Mouse (Mus musculus): ENCODE results near the gene Mrps23. TPM values are rescaled to one million over a fixed set of nuclear protein-coding genes. Genes with fewer than 3 reads are reported as not detected.
"Not testable (repeated sequence)": the region's sequence is repeated elsewhere in the genome, so short reads cannot be mapped to it uniquely, and the experiment has no call there.

The Mrps23 gene
- polyA plus RNA-seq, 1 experiment from 2014 or later, result 95.0 TPM

DNA sequence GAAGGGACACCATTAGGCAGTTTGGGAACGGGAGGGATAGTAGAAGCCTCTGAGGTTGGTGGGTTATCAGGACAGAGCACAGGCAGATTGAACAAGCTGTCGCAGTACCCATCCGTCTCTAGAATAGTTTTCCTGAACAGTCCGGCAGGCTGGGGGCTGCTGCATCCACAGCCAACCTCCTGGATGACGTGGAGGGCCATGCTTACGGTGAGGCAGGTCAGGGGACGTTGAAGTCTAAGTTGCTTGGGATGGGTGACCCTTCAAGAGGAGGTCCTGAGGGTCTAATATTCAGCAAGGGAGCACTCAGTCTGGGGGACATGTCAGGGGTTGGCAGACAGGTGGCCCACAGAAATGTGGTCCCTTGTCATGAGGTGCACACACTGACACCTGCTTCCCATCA is 15.6 kb upstream of the Mrps23 start:
- no peak for ATAC-seq (ENCODE audit: insufficient number of reproducible peaks, insufficient read depth, low FRiP score, low read depth)
- WGBS, result 85% methylated on average over 7 of the region's 7 CpGs

DNA sequence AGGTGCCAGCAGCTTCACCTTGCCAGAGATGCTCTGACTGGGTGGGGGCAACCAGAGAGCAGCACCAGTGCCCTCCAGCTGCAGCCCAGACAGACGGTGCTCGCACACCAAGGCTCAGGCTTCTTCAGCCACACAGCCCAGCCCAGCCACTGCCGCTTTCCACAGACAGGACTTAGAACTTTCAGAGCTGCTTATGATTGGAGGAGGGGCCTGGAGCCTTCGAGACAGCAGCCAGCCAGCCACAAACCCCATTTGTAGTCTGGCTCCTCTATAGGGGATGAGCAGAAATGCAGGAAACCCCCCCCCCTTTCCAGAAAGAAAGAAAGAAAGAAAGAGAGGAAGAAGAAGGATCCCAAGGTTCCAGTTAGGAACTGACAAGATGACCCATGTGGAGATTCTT is 11.6 kb upstream of the Mrps23 start:
- Histone ChIP-seq H3K9me3 (ENCODE audit: control insufficient read depth, low read length) (no peaks in the 10 kb centered on the region), H3K4me3 (ENCODE audit: control insufficient read depth in 1 of 2, insufficient read depth in 1 of 2, low read depth in 1 of 2, low read length in 2 of 2) (no peak overlapping the region), H3K27me3 (ENCODE audit: control insufficient read depth, insufficient read depth, low read length) (peaks cover 31% of the 10 kb centered on the region), H3K4me1 (ENCODE audit: control insufficient read depth in 2 of 2, insufficient read depth in 2 of 2, low read length in 2 of 2) (peaks cover 21 to 32% of the 10 kb centered on the region in 2 experiments), H3K27ac (replicated peaks in 1 of 2; ENCODE audit: control insufficient read depth in 1 of 2, insufficient read depth in 1 of 2, low read depth in 2 of 2, low read length in 2 of 2) (no peak overlapping the region), H3K4me2 (ENCODE audit: low read length) (peak overlapping the region; percentile 68), H3K9ac (ENCODE audit: low read length) (no peak overlapping the region), H3K36me3 (ENCODE audit: control insufficient read depth, insufficient read depth, low read length) (no peaks in the 10 kb centered on the region)
- no peak for ATAC-seq (ENCODE audit: insufficient number of reproducible peaks, insufficient read depth, low FRiP score, low read depth)
- WGBS, result 16% methylated on average over 4 of the region's 4 CpGs

More for the DNA sequence above, 15.6 kb upstream of the Mrps23 start:
- no peak overlapping the region for H3K4me3 ChIP-seq (ENCODE audit: control insufficient read depth in 1 of 2, insufficient read depth in 1 of 2, low read depth in 1 of 2, low read length in 2 of 2)
- peaks cover 24% of the 10 kb centered on the region for H3K27me3 ChIP-seq (ENCODE audit: control insufficient read depth, insufficient read depth, low read length)
- no peaks in the 10 kb centered on the region for H3K9me3 ChIP-seq (ENCODE audit: control insufficient read depth, low read length)
- H3K4me1 ChIP-seq (ENCODE audit: control insufficient read depth in 2 of 2, insufficient read depth in 2 of 2, low read length in 2 of 2), result peaks cover 20 to 24% of the 10 kb centered on the region in 2 experiments
- H3K9ac ChIP-seq (ENCODE audit: low read length), result no peak overlapping the region
- H3K36me3 ChIP-seq (ENCODE audit: control insufficient read depth, insufficient read depth, low read length), result peaks cover 14% of the 10 kb centered on the region; the same call in 1 of the 2 replicates
- H3K27ac ChIP-seq (replicated peaks in 1 of 2; ENCODE audit: control insufficient read depth in 1 of 2, insufficient read depth in 1 of 2, low read depth in 2 of 2, low read length in 2 of 2), result 0 out of 4 replicates have a peak overlapping the region, but pooled peaks of 1 of the 2 experiments have one; percentile 3
- no peak overlapping the region for H3K4me2 ChIP-seq (ENCODE audit: low read length)

DNA sequence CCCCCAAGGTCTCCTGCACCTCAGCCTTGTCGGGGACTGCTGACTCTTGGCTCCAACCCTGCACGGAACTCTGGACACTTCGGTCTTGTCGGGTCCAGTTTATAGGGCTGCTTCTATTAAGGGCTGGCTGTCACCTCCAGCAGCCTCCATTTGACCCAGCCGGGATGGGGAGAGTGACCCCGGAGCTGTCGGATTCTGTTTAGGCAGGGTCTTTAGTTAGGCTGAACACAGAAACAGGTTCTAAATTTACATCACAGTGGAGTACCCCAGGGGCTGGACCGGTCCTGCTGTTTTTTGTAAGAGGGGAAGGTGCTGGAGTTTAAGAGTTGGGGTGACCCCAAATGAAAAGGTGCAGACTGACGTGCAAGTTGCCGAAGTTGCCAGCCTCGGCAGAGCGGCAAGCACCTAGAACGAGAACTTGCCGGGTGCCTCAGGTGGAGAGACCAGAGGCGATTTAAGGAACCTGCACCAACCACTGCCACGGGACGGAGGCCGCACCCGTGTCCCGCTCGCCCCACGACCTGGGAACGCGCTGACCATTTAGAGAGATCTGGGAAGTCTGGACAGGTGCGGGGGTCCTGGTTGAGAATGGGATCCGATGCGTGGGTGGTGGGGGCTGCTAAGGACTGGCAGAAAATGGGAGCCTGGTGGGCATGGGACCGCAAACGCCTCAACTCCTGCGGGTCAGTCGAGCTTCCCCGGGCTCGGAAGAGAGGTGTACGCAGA is 10.9 kb upstream of the Mrps23 start:
- Histone ChIP-seq H3K4me2 (ENCODE audit: low read length) (peak overlapping the region; percentile 68), H3K4me3 (ENCODE audit: control insufficient read depth in 1 of 2, insufficient read depth in 1 of 2, low read depth in 1 of 2, low read length in 2 of 2) (peak overlapping the region; percentile 21 to 33; a peak in 3 of 4 replicates), H3K9me3 (ENCODE audit: control insufficient read depth, low read length) (no peaks in the 10 kb centered on the region), H3K9ac (ENCODE audit: low read length) (peak overlapping the region; percentile 58), H3K4me1 (ENCODE audit: control insufficient read depth in 2 of 2, insufficient read depth in 2 of 2, low read length in 2 of 2) (peaks cover 18 to 27% of the 10 kb centered on the region in 2 experiments), H3K36me3 (ENCODE audit: control insufficient read depth, insufficient read depth, low read length) (no peaks in the 10 kb centered on the region), H3K27ac (replicated peaks in 1 of 2; ENCODE audit: control insufficient read depth in 1 of 2, insufficient read depth in 1 of 2, low read depth in 2 of 2, low read length in 2 of 2) (no peak overlapping the region), H3K27me3 (ENCODE audit: control insufficient read depth, insufficient read depth, low read length) (peaks cover 31% of the 10 kb centered on the region)
- ATAC-seq (ENCODE audit: insufficient number of reproducible peaks, insufficient read depth, low FRiP score, low read depth), result no peak
- 5% methylated on average over 34 of the region's 34 CpGs for WGBS

DNA sequence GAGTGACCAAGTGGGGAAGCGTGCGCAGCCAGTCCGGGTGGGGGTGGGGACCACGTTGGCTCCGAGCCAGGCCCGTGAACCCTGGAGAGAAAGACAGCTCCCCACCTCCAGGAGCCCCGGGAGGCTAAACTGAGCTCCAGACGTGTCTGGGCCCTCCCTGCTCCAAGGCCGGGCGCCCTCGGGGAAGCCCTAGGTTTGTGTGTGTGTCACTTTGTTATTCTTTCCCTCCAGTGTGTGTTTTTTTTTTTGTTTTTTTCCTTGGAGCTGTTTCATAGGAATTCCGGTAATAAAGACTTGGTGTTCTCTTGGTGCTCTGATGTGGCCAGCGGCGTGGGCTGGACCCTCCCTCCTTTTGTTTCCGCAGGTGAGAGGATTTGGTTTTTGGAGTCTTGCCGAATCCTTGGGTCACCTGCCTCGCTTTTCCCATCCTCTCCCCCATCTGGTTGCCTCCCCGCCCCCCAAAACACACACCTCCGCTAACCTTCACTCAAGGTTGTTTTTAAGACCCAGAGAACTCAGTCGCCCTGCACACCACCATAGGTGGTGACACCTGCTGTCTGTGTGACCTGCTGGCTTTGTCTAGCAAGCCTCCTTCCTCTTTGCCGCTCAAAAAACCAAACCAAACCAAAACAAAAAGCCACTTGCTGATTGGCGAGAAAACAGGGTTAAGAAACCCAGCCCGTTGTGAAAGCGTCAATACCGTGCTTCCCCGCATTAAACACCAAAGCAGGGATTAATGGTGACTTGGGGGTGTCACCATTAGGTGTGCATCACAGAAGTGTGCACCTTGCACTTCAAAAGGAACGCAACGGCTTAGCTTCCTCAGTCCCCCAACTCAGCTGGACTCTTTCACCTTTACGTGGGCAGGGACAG is 10.1 kb upstream of the Mrps23 start:
- peak overlapping the region; percentile 68 for H3K4me2 ChIP-seq (ENCODE audit: low read length)
- H3K9me3 ChIP-seq (ENCODE audit: control insufficient read depth, low read length), result no peaks in the 10 kb centered on the region
- H3K27me3 ChIP-seq (ENCODE audit: control insufficient read depth, insufficient read depth, low read length), result peaks cover 31% of the 10 kb centered on the region
- no peaks in the 10 kb centered on the region for H3K36me3 ChIP-seq (ENCODE audit: control insufficient read depth, insufficient read depth, low read length)
- no peak overlapping the region for H3K27ac ChIP-seq (replicated peaks in 1 of 2; ENCODE audit: control insufficient read depth in 1 of 2, insufficient read depth in 1 of 2, low read depth in 2 of 2, low read length in 2 of 2)
- whole genome bisulfite sequencing, result 14% methylated on average over 29 of the region's 29 CpGs
- H3K4me3 ChIP-seq (ENCODE audit: control insufficient read depth in 1 of 2, insufficient read depth in 1 of 2, low read depth in 1 of 2, low read length in 2 of 2), result peak overlapping the region; percentile 21 to 33; a peak in 3 of 4 replicates
- peak overlapping the region; percentile 58 for H3K9ac ChIP-seq (ENCODE audit: low read length)
- H3K4me1 ChIP-seq (ENCODE audit: control insufficient read depth in 2 of 2, insufficient read depth in 2 of 2, low read length in 2 of 2), result peaks cover 21 to 27% of the 10 kb centered on the region in 2 experiments
- ATAC-seq (ENCODE audit: insufficient number of reproducible peaks, insufficient read depth, low FRiP score, low read depth), result no peak

DNA sequence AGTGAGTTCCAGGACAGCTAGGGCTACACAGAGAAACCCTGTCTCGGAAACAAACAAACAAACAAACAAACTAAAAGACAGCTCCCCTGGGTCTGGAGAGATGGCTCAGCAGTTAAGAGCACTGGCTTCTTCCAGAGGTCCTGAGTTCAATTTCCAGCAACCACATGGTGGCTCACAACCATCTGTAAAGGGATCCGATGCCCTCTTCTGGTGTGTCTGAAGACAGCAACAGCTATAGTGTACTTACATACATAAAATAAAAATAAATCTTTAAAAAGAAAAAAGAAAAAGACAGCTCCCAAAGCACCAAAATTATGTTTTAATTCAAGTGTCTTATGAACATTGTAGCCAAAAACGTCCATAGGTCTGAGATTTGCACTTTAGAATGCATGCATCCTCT is 8.5 kb upstream of the Mrps23 start:
- peaks cover 29 to 35% of the 10 kb centered on the region in 2 experiments for H3K4me1 ChIP-seq (ENCODE audit: control insufficient read depth in 2 of 2, insufficient read depth in 2 of 2, low read length in 2 of 2)
- H3K4me2 ChIP-seq (ENCODE audit: low read length); H3K27ac ChIP-seq (replicated peaks in 1 of 2; ENCODE audit: control insufficient read depth in 1 of 2, insufficient read depth in 1 of 2, low read depth in 2 of 2, low read length in 2 of 2); H3K9ac ChIP-seq (ENCODE audit: low read length); H3K9me3 ChIP-seq (ENCODE audit: control insufficient read depth, low read length); H3K4me3 ChIP-seq (ENCODE audit: control insufficient read depth in 1 of 2, insufficient read depth in 1 of 2, low read depth in 1 of 2, low read length in 2 of 2); H3K36me3 ChIP-seq (ENCODE audit: control insufficient read depth, insufficient read depth, low read length); ATAC-seq (ENCODE audit: insufficient number of reproducible peaks, insufficient read depth, low FRiP score, low read depth): not testable (repeated sequence)
- peaks cover 31% of the 10 kb centered on the region for H3K27me3 ChIP-seq (ENCODE audit: control insufficient read depth, insufficient read depth, low read length)
- 78% methylated on average over 3 of the region's 3 CpGs for WGBS

DNA sequence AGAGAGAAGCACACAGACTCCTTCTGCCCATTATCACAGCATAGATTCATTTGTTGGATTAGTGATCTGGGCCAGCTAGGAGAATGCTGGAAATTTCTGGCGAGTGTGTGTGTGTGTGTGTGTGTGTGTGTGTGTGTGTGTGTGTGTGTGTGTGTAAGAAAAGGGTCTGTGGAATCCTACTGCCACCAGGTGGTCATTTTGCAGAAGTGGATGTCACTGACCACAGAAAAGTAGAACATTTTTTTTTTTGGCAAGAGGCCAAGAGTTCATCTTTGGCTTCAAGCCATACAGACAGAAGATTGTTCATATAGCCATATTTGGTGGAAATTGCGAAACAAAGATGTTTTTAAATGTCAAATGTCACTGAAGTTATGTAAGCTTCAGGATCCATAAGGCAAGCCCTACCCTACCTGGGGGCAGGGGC is 7.0 kb upstream of the Mrps23 start:
- Histone ChIP-seq H3K4me2 (ENCODE audit: low read length) (no peak overlapping the region), H3K36me3 (ENCODE audit: control insufficient read depth, insufficient read depth, low read length) (no peaks in the 10 kb centered on the region), H3K27me3 (ENCODE audit: control insufficient read depth, insufficient read depth, low read length) (peaks cover 19% of the 10 kb centered on the region), H3K9ac (ENCODE audit: low read length) (no peak overlapping the region), H3K9me3 (ENCODE audit: control insufficient read depth, low read length) (no peaks in the 10 kb centered on the region), H3K27ac (replicated peaks in 1 of 2; ENCODE audit: control insufficient read depth in 1 of 2, insufficient read depth in 1 of 2, low read depth in 2 of 2, low read length in 2 of 2) (no peak overlapping the region), H3K4me1 (ENCODE audit: control insufficient read depth in 2 of 2, insufficient read depth in 2 of 2, low read length in 2 of 2) (peaks cover 36 to 47% of the 10 kb centered on the region in 2 experiments), H3K4me3 (ENCODE audit: control insufficient read depth in 1 of 2, insufficient read depth in 1 of 2, low read depth in 1 of 2, low read length in 2 of 2) (no peak overlapping the region)
- ATAC-seq (ENCODE audit: insufficient number of reproducible peaks, insufficient read depth, low FRiP score, low read depth), result no peak
- WGBS, result 3% methylated on average over 2 of the region's 2 CpGs

DNA sequence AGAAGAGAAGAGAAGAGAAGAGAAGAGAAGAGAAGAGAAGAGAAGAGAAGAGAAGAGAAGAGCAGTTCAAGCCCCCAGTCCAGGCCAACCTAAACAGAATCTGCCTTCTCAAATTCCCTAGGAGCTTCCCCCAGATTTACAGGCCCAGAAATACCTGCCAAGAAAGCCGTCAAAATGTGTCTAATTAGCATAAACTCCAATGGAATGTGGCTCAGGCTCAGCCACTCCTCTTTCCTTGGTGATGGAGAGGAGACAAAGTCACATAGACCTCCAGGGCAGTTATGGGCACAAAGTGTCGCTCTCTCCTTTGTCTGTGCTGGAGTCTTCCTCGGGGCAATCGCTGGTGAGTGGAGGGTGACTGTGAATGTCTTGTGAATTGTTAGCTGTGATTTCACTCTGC is 6.0 kb upstream of the Mrps23 start:
- 54% methylated on average over 4 of the region's 4 CpGs for WGBS
- Histone ChIP-seq H3K36me3 (ENCODE audit: control insufficient read depth, insufficient read depth, low read length) (no peaks in the 10 kb centered on the region), H3K4me3 (ENCODE audit: control insufficient read depth in 1 of 2, insufficient read depth in 1 of 2, low read depth in 1 of 2, low read length in 2 of 2) (no peak overlapping the region), H3K27me3 (ENCODE audit: control insufficient read depth, insufficient read depth, low read length) (peaks cover 10% of the 10 kb centered on the region), H3K4me2 (ENCODE audit: low read length) (no peak overlapping the region), H3K4me1 (ENCODE audit: control insufficient read depth in 2 of 2, insufficient read depth in 2 of 2, low read length in 2 of 2) (peaks cover 33 to 48% of the 10 kb centered on the region in 2 experiments), H3K9me3 (ENCODE audit: control insufficient read depth, low read length) (no peaks in the 10 kb centered on the region), H3K27ac (replicated peaks in 1 of 2; ENCODE audit: control insufficient read depth in 1 of 2, insufficient read depth in 1 of 2, low read depth in 2 of 2, low read length in 2 of 2) (no peak overlapping the region), H3K9ac (ENCODE audit: low read length) (no peak overlapping the region)
- no peak for ATAC-seq (ENCODE audit: insufficient number of reproducible peaks, insufficient read depth, low FRiP score, low read depth)

Measured in heart, embryonic 14.5 days (tissue).